Mouse (Mus musculus) embryonic facial prominence, embryonic 11.5 days (tissue): ENCODE measurements at regions not wholly inside any gene's neighbourhood (a gene's known extent, or its start where the extent isn't known, plus 50 kb on each side); places are given as distances from the start of the nearest gene placed in this dataset.

ENCODE experiments used
- ATAC-seq: fragments of 200-750 bp; cut with Nextera tagmentation; replicated peaks from 2 replicates; pipeline ENCODE4 v1.8.0; 2017; ENCODE audit warnings: low read depth; ENCODE audit not compliant: insufficient number of reproducible peaks, low FRiP score, low TSS enrichment
- DNase-seq: peaks from one replicate; pipeline ENCODE4 v3.0.0-alpha.2; 2015; ENCODE audit warnings: low spot score
- H3K27ac ChIP-seq: fragments of 300-500 bp; sonication (generic); replicated peaks from 2 replicates; pipeline ENCODE4 v1.5.1; 2014; ENCODE audit warnings: mild to moderate bottlenecking, low read depth, low read length, control low read depth
- H3K27me3 ChIP-seq: fragments of 300-500 bp; sonication (generic); 2 replicates; pipeline ENCODE4 v1.6.1; 2014; ENCODE audit warnings: mild to moderate bottlenecking, low read length, moderate library complexity, mixed read lengths; ENCODE audit not compliant: control insufficient read depth, insufficient read depth
- H3K36me3 ChIP-seq: fragments of 300-500 bp; sonication (generic); replicated peaks from 2 replicates; pipeline ENCODE4 v1.6.1; 2014; ENCODE audit warnings: low read depth, mild to moderate bottlenecking, low read length, moderate library complexity, mixed read lengths; ENCODE audit not compliant: control insufficient read depth, insufficient read depth
- H3K4me1 ChIP-seq: fragments of 300-500 bp; sonication (generic); 2 replicates; pipeline ENCODE4 v1.6.1; 2014; ENCODE audit warnings: low read length, mixed read lengths; ENCODE audit not compliant: control insufficient read depth, insufficient read depth
- H3K4me2 ChIP-seq: fragments of 300-500 bp; sonication (generic); 2 replicates; pipeline ENCODE4 v1.6.1; 2014; ENCODE audit warnings: low read depth, mild to moderate bottlenecking, control low read depth, low read length, moderate library complexity
- H3K4me3 ChIP-seq: fragments of 300-500 bp; sonication (generic); 2 replicates; pipeline ENCODE4 v1.5.1; 2014; ENCODE audit warnings: low read depth, low read length, control low read depth
- H3K9ac ChIP-seq: fragments of 300-500 bp; sonication (generic); replicated peaks from 2 replicates; pipeline ENCODE4 v1.6.1; 2014; ENCODE audit warnings: mild to moderate bottlenecking, control low read depth, low read length
- H3K9me3 ChIP-seq: fragments of 300-500 bp; sonication (generic); replicated peaks from 2 replicates; pipeline ENCODE4 v1.6.1; 2016; ENCODE audit warnings: mild to moderate bottlenecking, low read length, inconsistent platforms, mixed read lengths; ENCODE audit not compliant: control insufficient read depth
- WGBS: fragments of 180-500 bp; shearing (Covaris S2); extraction: QIAGEN DNeasy Blood & Tissue Kit; methylation state at CpG from one replicate; pipeline ENCODE4 v1.1.7; 2014; 5-methylcytosine and 5-hydroxymethylcytosine counted together

DNA sequence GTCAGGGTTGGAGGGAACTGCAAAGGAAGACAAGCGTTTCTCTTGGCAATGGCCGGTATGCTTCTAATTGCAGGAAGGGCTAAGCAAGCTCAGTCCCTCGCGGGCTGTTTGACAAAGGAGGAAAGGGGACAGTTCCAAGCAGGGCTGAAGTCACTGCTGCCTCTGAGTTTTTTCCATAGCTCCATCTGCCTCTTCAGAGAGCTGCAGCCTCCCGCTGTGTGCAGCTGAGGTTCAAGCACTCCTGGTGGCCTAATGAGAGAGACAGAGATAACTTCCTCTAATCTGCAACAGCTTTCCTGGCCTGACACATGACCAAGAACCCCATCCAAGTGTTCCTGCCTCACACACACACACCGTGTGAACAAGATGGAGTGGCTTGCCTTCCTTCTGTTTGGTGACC, 511.9 kb upstream of the Slc35b3 start:
- H3K9me3 ChIP-seq = no peaks in the 10 kb centered on the region
- no peak overlapping the region for H3K4me2 ChIP-seq
- H3K27me3 ChIP-seq = no peaks in the 10 kb centered on the region
- H3K36me3 ChIP-seq = no peaks in the 10 kb centered on the region
- DNase-seq = no peak
- no peak overlapping the region for H3K9ac ChIP-seq
- H3K4me1 ChIP-seq = no peaks in the 10 kb centered on the region
- WGBS = 58% methylated on average over 6 of the region's 6 CpGs
- no peak for ATAC-seq
- no peak overlapping the region for H3K27ac ChIP-seq
- H3K4me3 ChIP-seq = no peak overlapping the region

DNA sequence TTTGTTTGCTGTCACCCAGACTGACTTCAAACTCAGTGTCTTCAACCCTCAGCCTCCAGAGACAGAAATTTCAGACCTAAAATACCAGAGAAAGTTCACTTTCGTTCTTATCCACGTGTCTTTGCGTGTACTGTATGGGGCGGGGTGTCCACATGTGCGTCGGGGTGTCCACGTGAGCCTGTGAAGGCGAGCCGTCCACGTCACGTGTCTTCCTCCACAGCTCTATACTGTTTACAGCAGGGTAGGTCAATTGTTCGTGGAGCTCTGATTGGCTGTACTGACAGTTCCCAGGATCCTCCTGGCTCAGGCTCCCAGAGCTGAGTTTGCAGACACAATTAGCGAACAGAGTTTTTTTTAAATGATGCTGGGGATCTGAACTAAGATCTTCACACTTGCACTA, 481.1 kb upstream of the Slc35b3 start:
- Histone ChIP-seq H3K27ac (no peak overlapping the region), H3K9ac (no peak overlapping the region), H3K9me3 (no peaks in the 10 kb centered on the region), H3K36me3 (no peaks in the 10 kb centered on the region), H3K4me3 (no peak overlapping the region), H3K4me2 (no peak overlapping the region), H3K4me1 (no peaks in the 10 kb centered on the region), H3K27me3 (no peaks in the 10 kb centered on the region)
- no peak for ATAC-seq
- WGBS = 94% methylated on average over 13 of the region's 13 CpGs
- DNase-seq = no peak

DNA sequence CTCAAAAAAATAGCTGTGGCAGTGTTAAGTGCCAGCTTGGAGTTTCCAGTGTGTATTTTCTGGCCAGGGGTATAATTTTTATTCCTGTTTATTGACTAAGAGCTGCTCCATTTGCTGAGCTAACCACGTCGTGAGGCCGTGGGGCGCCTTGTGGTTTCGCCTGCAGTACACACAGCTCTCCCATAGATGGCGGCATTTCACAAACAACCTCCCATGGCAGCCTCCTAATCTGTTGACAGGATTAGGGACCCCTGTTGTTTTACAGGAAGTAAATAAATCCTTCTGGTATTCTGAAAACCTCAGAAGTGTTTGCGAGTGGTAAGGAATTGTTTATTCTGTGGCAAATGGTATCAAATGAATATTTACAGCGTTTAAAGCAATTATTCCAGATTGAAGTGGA, 480.2 kb upstream of the Slc35b3 start:
- no peak for ATAC-seq
- peak; percentile 78 for DNase-seq
- Histone ChIP-seq H3K27ac (no peak overlapping the region), H3K4me2 (no peak overlapping the region), H3K27me3 (no peaks in the 10 kb centered on the region), H3K36me3 (no peaks in the 10 kb centered on the region), H3K4me3 (no peak overlapping the region), H3K9me3 (no peaks in the 10 kb centered on the region), H3K9ac (no peak overlapping the region), H3K4me1 (no peaks in the 10 kb centered on the region)
- WGBS = 39% methylated on average over 8 of the region's 8 CpGs

DNA sequence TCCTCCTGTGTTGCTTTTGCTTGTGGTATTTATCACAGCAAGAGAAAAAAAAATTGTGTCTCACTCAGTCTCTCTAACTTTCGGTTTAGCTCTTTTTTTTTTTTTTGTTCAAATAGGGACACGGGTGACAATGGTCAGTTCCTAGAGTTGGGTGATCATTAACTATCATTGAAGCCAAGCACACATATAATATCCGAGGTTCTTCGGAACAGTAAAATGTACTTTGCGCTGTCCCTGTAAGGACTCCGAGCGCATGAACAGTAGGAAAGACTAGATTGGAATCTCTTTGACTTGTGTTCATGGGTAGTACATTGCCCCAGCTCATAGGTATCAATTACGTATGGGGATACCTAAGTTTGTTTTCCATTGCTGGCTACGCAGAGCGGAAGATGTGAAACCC, 479.7 kb upstream of the Slc35b3 start:
- no peaks in the 10 kb centered on the region for H3K27me3 ChIP-seq
- WGBS = 92% methylated on average over 10 of the region's 10 CpGs
- H3K36me3 ChIP-seq = no peaks in the 10 kb centered on the region
- no peak overlapping the region for H3K4me2 ChIP-seq
- H3K9me3 ChIP-seq = no peaks in the 10 kb centered on the region
- ATAC-seq = no peak
- H3K9ac ChIP-seq = no peak overlapping the region
- H3K4me3 ChIP-seq = no peak overlapping the region
- no peaks in the 10 kb centered on the region for H3K4me1 ChIP-seq
- DNase-seq = no peak
- H3K27ac ChIP-seq = no peak overlapping the region

DNA sequence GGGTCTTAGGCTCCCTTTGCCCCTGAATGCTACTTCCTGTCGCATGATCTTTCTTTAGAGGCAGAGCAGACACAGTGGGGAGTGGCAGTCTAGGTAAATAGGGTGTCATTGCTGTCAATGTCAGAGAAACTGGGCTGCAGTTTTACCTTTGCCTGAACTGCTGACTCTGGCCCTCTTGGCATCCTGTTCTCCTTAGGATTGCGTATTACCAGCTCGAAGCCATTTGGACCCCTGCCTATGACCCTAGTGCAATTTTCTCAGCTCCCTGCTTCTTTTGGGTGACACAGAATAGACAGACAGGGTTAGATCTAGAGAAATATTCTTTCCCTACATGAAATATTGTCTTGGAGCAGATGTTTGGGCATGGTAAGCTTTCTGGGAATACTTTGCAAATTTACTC, 467.3 kb upstream of the Slc35b3 start:
- ATAC-seq = no peak
- no peak overlapping the region for H3K4me2 ChIP-seq
- H3K9me3 ChIP-seq = no peaks in the 10 kb centered on the region
- DNase-seq = no peak
- no peak overlapping the region for H3K4me3 ChIP-seq
- WGBS = 77% methylated on average over 3 of the region's 3 CpGs
- H3K9ac ChIP-seq = no peak overlapping the region
- H3K36me3 ChIP-seq = no peaks in the 10 kb centered on the region
- no peaks in the 10 kb centered on the region for H3K4me1 ChIP-seq
- no peak overlapping the region for H3K27ac ChIP-seq
- H3K27me3 ChIP-seq = no peaks in the 10 kb centered on the region

DNA sequence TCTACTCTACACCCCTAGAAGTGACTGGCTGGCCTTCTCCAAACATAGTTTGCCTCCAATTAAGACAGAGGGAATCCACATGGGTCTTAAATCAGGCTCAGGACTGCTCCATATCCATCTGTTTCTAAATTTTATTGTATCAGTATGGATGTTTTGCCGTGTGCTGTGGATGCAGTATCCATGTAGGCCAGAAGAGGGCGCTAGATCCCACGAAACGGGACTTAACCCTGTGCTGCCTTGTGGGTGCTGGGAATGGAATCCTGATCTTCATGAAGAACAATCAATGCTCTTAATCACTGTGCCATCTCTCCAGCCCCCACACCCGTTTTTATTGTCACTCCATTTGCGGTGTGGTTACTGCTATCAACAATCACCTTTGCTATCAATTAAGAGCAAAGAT, 465.3 kb upstream of the Slc35b3 start:
- no peak overlapping the region for H3K4me3 ChIP-seq
- no peaks in the 10 kb centered on the region for H3K36me3 ChIP-seq
- 61% methylated on average over 6 of the region's 6 CpGs for whole genome bisulfite sequencing
- H3K27ac ChIP-seq = no peak overlapping the region
- H3K4me1 ChIP-seq = no peaks in the 10 kb centered on the region
- ATAC-seq = no peak
- DNase-seq = no peak
- H3K27me3 ChIP-seq = no peaks in the 10 kb centered on the region
- H3K4me2 ChIP-seq = no peak overlapping the region
- no peak overlapping the region for H3K9ac ChIP-seq
- H3K9me3 ChIP-seq = no peaks in the 10 kb centered on the region

DNA sequence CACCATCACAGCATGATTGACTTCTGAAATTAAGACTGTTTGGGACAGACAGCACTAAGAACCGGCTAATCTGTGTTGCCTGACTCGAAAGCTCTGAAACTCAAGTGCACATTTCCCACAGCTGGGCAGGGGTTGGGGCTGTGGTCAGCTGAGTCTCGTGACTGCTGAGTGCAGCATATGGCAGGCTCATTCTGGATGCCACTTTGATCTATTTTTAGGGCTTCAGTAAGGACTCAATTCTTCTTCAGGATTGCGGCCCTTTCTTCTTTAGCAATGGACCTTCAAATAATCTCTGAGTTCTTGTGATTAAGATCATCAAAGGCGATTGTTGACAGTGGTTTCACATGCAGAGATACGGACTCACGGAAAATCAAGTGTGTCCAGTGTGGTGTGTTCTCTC, 457.5 kb upstream of the Slc35b3 start:
- Histone ChIP-seq H3K36me3 (no peaks in the 10 kb centered on the region), H3K9me3 (no peaks in the 10 kb centered on the region), H3K27me3 (no peaks in the 10 kb centered on the region), H3K4me2 (no peak overlapping the region), H3K4me1 (no peaks in the 10 kb centered on the region), H3K4me3 (no peak overlapping the region), H3K9ac (no peak overlapping the region), H3K27ac (no peak overlapping the region)
- WGBS = 46% methylated on average over 7 of the region's 7 CpGs
- DNase-seq = peak; percentile 28
- no peak for ATAC-seq

DNA sequence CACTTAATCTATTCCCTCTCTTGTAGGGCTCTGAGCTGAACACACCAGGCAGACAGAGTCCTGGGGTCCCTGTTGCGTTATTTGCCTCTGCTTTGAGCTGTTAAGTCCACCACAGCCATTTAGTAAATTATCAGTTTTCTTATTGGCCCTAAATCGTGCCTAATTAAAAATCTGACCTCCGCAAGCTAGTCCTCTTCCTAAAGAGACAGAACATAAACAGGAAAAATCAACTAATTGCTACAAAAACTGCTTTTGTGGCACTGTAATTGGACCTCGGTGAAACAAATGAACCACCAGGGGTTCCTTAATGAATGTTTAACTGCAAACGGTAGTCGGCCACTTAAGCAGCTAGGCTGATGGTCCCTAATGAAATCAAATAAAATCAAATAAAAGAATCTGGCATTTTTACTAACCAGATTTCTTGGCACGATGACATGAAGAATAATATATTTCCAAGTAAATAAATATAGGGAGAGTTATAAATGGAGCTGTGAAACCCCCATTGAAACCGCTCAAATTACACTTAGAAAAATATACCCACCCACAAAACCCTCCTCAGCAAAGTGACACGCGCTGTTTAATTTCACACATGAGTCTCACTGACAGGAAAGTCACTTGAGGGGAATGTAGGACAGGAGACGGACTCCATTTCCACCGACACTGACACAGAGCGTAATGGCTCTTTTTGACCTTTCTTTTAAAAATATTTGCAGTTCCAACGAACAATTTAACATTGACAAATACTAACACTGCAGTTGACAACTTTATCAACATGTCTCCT, 451.0 kb upstream of the Slc35b3 start:
- no peaks in the 10 kb centered on the region for H3K4me1 ChIP-seq
- 39% methylated on average over 14 of the region's 14 CpGs for WGBS
- no peak overlapping the region for H3K9ac ChIP-seq
- no peaks in the 10 kb centered on the region for H3K9me3 ChIP-seq
- ATAC-seq (no peak), DNase-seq (peak; percentile 46)
- no peaks in the 10 kb centered on the region for H3K27me3 ChIP-seq
- no peak overlapping the region for H3K4me3 ChIP-seq
- H3K4me2 ChIP-seq = no peak overlapping the region
- H3K36me3 ChIP-seq = no peaks in the 10 kb centered on the region
- no peak overlapping the region for H3K27ac ChIP-seq
